Mouse (Mus musculus) ES-Bruce4 (cell line): Measurements from ENCODE around the gene Rasgef1b.
A peak's percentile ranks its signal among the peaks of the same experiment; 100 is the strongest.

ENCODE experiments used
- CTCF ChIP-seq: IDR thresholded peaks from one replicate; pipeline ENCODE4 v1.8.1; 2011; ENCODE audit warnings: low read depth, low read length
- EP300 ChIP-seq: IDR thresholded peaks from 2 replicates; pipeline ENCODE4 v1.6.1; 2011; ENCODE audit warnings: low read depth, low read length; ENCODE audit not compliant: insufficient read depth
- POLR2A ChIP-seq: IDR thresholded peaks from one replicate; pipeline ENCODE4 v1.8.1; 2011; ENCODE audit warnings: low read length; ENCODE audit not compliant: insufficient read depth

DNA sequence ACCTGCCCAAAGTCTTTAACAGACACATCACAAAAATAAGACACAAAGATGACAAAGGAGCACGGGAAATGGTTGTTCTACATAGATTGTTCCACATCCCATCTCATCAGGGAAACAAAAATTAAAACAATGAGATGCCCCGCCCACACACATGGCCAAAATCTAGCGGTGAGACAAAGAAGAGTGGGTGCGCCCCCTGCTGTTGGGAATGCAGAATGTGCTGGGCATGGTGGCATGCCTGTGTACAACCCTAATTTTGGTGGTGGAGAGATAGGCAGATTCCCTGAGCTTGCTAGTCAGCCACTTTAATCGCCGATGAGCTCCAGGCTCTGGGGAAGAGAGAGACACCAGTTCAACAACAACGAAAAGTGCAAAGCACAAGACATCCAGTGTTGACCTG is 98.8 kb downstream of the Rasgef1b start:
- TF ChIP-seq CTCF (peak; percentile 70), EP300 (no peak), POLR2A (no peak)
